Mouse (Mus musculus): ENCODE data around the gene Gm10073. TPM values are rescaled to one million over a fixed set of nuclear protein-coding genes. Genes with fewer than 3 reads are reported as not detected.
A peak's percentile ranks its signal among the peaks of the same experiment; 100 is the strongest.

Gene Gm10073
- polyA plus RNA-seq, 1 experiment from 2014 or later, result 13.7 TPM

DNA sequence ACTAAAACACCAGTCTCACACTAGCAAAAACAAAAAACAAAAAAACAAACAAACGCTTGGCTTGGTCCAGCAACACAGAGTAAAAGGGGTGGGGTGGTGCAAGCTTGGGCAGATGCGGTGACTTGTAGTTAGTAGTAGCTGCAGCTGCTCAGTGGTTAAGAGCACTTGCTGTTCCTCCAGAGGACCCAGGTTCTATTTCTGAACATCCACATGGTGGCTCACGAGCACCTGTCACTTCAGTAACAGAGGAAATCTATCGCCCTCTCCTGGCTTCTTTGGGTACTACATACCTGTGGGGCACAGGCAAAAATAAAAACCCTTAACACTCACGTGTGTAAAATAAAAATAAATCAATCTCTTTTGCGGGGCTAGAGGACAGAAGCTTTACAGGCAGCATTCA lies 38.8 kb downstream of the Gm10073 start:
- WGBS, result 37% methylated on average over 6 of the region's 6 CpGs
- H3K36me3 ChIP-seq (ENCODE audit: control insufficient read depth, insufficient read depth, low read length), result 0 out of 2 replicates have a peak, but pooled peaks cover 10% of the 10 kb centered on the region
- DNase-seq (ENCODE audit: low spot score), result peak; percentile 86
- H3K4me2 ChIP-seq (ENCODE audit: low read depth, low read length), result no peak overlapping the region
- no peak overlapping the region for H3K9ac ChIP-seq (ENCODE audit: low read depth, low read length)
- no peak overlapping the region for H3K4me3 ChIP-seq (ENCODE audit: low read depth, low read length)
- H3K27ac ChIP-seq (replicated peaks; ENCODE audit: low read depth, low read length), result no peak overlapping the region
- H3K4me1 ChIP-seq (ENCODE audit: control insufficient read depth, insufficient read depth, low read length), result peaks cover 12% of the 10 kb centered on the region; the same call in 1 of the 2 replicates
- peaks cover 3% of the 10 kb centered on the region; the same call in 1 of the 2 replicates for H3K9me3 ChIP-seq (ENCODE audit: control insufficient read depth, low read length)
- ATAC-seq (ENCODE audit: low read depth), result 0 out of 2 replicates have a peak, but pooled peaks have one; percentile 45
- H3K27me3 ChIP-seq (replicated peaks; ENCODE audit: control insufficient read depth, insufficient read depth, low read length), result no peaks in the 10 kb centered on the region

DNA sequence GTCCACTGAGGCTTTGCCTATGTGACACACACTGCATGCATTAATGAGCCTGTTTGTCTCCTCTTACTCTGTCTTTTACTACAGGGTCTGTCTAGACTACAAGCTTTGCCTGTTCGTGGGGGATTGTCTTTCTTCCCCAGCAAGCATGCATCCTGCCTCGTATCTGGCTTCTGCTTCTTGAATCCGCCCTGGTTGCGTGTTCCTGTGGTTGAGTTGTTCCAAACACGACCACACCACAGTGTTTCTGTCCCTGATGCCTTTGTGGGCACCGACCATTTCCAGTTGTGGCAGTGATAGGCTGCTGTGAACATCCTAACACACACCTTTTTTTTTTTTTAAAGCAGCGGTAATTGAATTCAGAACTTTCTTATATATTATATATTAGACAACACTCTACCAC lies 39.6 kb downstream of the Gm10073 start:
- H3K27ac ChIP-seq (replicated peaks; ENCODE audit: low read depth, low read length), result peak overlapping the region; percentile 16; the same call in 1 of the 2 replicates
- no peak overlapping the region for H3K4me3 ChIP-seq (ENCODE audit: low read depth, low read length)
- peaks cover 12% of the 10 kb centered on the region; the same call in 1 of the 2 replicates for H3K4me1 ChIP-seq (ENCODE audit: control insufficient read depth, insufficient read depth, low read length)
- ATAC-seq (ENCODE audit: low read depth), result no peak
- H3K9ac ChIP-seq (ENCODE audit: low read depth, low read length), result no peak overlapping the region
- H3K27me3 ChIP-seq (replicated peaks; ENCODE audit: control insufficient read depth, insufficient read depth, low read length), result no peaks in the 10 kb centered on the region
- H3K4me2 ChIP-seq (ENCODE audit: low read depth, low read length), result no peak overlapping the region
- WGBS, result 57% methylated on average over 7 of the region's 7 CpGs
- 0 out of 2 replicates have a peak, but pooled peaks cover 10% of the 10 kb centered on the region for H3K36me3 ChIP-seq (ENCODE audit: control insufficient read depth, insufficient read depth, low read length)
- DNase-seq (ENCODE audit: low spot score), result peak; percentile 24
- H3K9me3 ChIP-seq (ENCODE audit: control insufficient read depth, low read length), result peaks cover 3% of the 10 kb centered on the region; the same call in 1 of the 2 replicates

DNA sequence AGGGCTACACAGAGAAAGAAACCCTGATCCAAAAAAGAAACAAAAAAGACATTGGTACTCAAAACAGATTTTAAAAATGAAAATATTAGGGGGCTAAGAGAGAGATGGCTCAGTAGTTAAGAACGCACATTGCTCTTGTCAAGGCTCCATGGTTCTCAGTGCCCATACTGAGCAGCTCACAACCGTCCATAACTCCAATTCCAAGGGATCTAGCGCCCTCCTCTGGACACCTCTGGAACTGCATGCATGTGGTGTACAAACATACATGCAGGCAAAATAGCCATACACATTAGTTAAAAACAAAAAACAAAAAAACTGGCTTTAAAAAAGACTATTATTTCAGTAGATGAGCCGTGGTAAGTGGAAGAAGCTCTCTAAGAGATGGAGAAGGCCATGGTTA lies 42.7 kb downstream of the Gm10073 start:
- Histone ChIP-seq H3K27me3 (replicated peaks; ENCODE audit: control insufficient read depth, insufficient read depth, low read length) (no peaks in the 10 kb centered on the region), H3K36me3 (ENCODE audit: control insufficient read depth, insufficient read depth, low read length) (no peaks in the 10 kb centered on the region), H3K4me1 (ENCODE audit: control insufficient read depth, insufficient read depth, low read length) (peaks cover 14% of the 10 kb centered on the region; the same call in 1 of the 2 replicates), H3K4me2 (ENCODE audit: low read depth, low read length) (no peak overlapping the region), H3K4me3 (ENCODE audit: low read depth, low read length) (no peak overlapping the region), H3K9me3 (ENCODE audit: control insufficient read depth, low read length) (peaks cover 3% of the 10 kb centered on the region; the same call in 1 of the 2 replicates), H3K27ac (replicated peaks; ENCODE audit: low read depth, low read length) (no peak overlapping the region), H3K9ac (ENCODE audit: low read depth, low read length) (no peak overlapping the region)
- no peak for DNase-seq (ENCODE audit: low spot score)
- 80% methylated on average over 4 of the region's 4 CpGs for WGBS
- ATAC-seq (ENCODE audit: low read depth), result no peak

- H3K4me1 ChIP-seq (ENCODE audit: control insufficient read depth, insufficient read depth, low read length), result peaks cover 14% of the 10 kb centered on the region; the same call in 1 of the 2 replicates
- H3K27ac ChIP-seq (replicated peaks; ENCODE audit: low read depth, low read length), result no peak overlapping the region
- H3K4me3 ChIP-seq (ENCODE audit: low read depth, low read length), result no peak overlapping the region
- DNase-seq (ENCODE audit: low spot score) (no peak), ATAC-seq (ENCODE audit: low read depth) (no peak)
- no peaks in the 10 kb centered on the region for H3K27me3 ChIP-seq (replicated peaks; ENCODE audit: control insufficient read depth, insufficient read depth, low read length)
- H3K4me2 ChIP-seq (ENCODE audit: low read depth, low read length), result no peak overlapping the region
- no peaks in the 10 kb centered on the region for H3K36me3 ChIP-seq (ENCODE audit: control insufficient read depth, insufficient read depth, low read length)
- H3K9me3 ChIP-seq (ENCODE audit: control insufficient read depth, low read length), result peaks cover 3% of the 10 kb centered on the region; the same call in 1 of the 2 replicates
- H3K9ac ChIP-seq (ENCODE audit: low read depth, low read length), result no peak overlapping the region
- 88% methylated on average over 10 of the region's 10 CpGs for WGBS
Measured at GRCm38 (mm10) chr8:106529885-106530482, 43.3 kb downstream of the Gm10073 start.

DNA sequence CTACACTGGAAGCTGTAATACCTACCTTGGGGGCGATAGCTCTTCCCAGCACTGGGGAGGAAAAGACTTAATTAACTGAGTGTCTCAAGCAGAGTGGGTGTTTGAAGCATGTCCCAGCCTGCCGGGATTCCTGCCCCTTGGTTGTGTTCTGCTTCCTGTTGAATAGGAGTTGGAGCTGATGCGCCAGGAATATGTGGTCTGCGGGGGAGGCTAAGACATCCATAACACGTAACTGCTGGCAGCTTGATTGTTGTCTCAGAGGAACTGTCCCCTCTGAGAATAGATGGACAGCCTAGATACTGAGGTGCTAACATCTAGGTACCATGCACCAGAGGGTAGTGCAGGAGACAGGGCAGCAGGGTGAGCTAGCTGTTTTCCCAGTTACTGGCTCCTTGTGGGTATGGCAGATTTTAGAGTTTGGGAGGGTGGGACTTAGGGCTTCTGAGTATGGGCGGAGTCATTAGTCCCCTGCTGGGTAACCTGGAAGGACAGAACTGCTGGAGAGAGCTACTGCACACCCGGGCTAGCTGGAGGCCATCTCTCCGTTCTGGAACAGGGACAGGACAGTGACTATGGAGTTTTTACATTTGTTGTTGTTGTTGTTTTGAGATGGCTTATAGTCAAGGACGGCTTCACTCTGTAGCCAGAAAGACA lies 44.5 kb downstream of the Gm10073 start:
- DNase-seq (ENCODE audit: low spot score), result no peak
- H3K36me3 ChIP-seq (ENCODE audit: control insufficient read depth, insufficient read depth, low read length), result no peaks in the 10 kb centered on the region
- H3K27ac ChIP-seq (replicated peaks; ENCODE audit: low read depth, low read length), result no peak overlapping the region
- peaks cover 9% of the 10 kb centered on the region; the same call in 1 of the 2 replicates for H3K4me1 ChIP-seq (ENCODE audit: control insufficient read depth, insufficient read depth, low read length)
- H3K9ac ChIP-seq (ENCODE audit: low read depth, low read length), result no peak overlapping the region
- H3K4me3 ChIP-seq (ENCODE audit: low read depth, low read length), result no peak overlapping the region
- ATAC-seq (ENCODE audit: low read depth), result peak; percentile 39; the same call in 1 of the 2 replicates
- H3K9me3 ChIP-seq (ENCODE audit: control insufficient read depth, low read length), result peaks cover 3% of the 10 kb centered on the region; the same call in 1 of the 2 replicates
- WGBS, result 71% methylated on average over 9 of the region's 9 CpGs
- H3K27me3 ChIP-seq (replicated peaks; ENCODE audit: control insufficient read depth, insufficient read depth, low read length), result no peaks in the 10 kb centered on the region
- H3K4me2 ChIP-seq (ENCODE audit: low read depth, low read length), result no peak overlapping the region

GRCm38 (mm10) chr8:106527241-106528036 lies 45.8 kb downstream of the Gm10073 start:
- H3K9me3 ChIP-seq (ENCODE audit: control insufficient read depth, low read length), result peaks cover 3% of the 10 kb centered on the region; the same call in 1 of the 2 replicates
- no peak overlapping the region for H3K9ac ChIP-seq (ENCODE audit: low read depth, low read length)
- ATAC-seq (ENCODE audit: low read depth), result no peak
- no peak overlapping the region; the same call in 1 of the 2 replicates for H3K27ac ChIP-seq (replicated peaks; ENCODE audit: low read depth, low read length)
- no peak overlapping the region for H3K4me3 ChIP-seq (ENCODE audit: low read depth, low read length)
- DNase-seq (ENCODE audit: low spot score), result no peak
- H3K27me3 ChIP-seq (replicated peaks; ENCODE audit: control insufficient read depth, insufficient read depth, low read length), result no peaks in the 10 kb centered on the region
- H3K4me2 ChIP-seq (ENCODE audit: low read depth, low read length), result no peak overlapping the region
- 81% methylated on average over 9 of the region's 9 CpGs for WGBS
- H3K36me3 ChIP-seq (ENCODE audit: control insufficient read depth, insufficient read depth, low read length), result no peaks in the 10 kb centered on the region
- peaks cover 5% of the 10 kb centered on the region; the same call in 1 of the 2 replicates for H3K4me1 ChIP-seq (ENCODE audit: control insufficient read depth, insufficient read depth, low read length)

DNA sequence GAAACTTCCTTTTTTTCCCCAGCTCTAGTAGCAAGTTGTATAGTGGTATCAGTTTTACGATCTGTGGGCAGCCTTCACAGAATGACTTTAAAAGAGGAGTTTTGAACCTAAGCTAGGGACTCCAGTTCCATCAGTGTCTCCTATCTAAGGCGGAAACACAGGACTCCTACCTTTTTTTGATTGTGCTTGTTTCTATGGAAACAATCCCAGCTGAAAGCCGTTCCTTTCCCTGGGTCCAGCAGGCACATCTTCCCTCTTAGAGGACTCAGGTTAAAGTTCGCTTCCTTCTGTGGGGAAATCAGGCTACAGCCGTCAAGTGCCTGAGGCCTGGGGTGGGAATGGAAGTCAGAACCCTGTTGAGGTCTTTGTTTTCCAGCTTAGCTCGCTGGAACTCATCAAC lies 46.5 kb downstream of the Gm10073 start:
- Histone ChIP-seq H3K9me3 (ENCODE audit: control insufficient read depth, low read length) (peaks cover 3% of the 10 kb centered on the region; the same call in 1 of the 2 replicates), H3K36me3 (ENCODE audit: control insufficient read depth, insufficient read depth, low read length) (no peaks in the 10 kb centered on the region), H3K4me3 (ENCODE audit: low read depth, low read length) (no peak overlapping the region), H3K27me3 (replicated peaks; ENCODE audit: control insufficient read depth, insufficient read depth, low read length) (no peaks in the 10 kb centered on the region), H3K4me1 (ENCODE audit: control insufficient read depth, insufficient read depth, low read length) (0 out of 2 replicates have a peak, but pooled peaks cover 8% of the 10 kb centered on the region), H3K9ac (ENCODE audit: low read depth, low read length) (no peak overlapping the region), H3K4me2 (ENCODE audit: low read depth, low read length) (no peak overlapping the region), H3K27ac (replicated peaks; ENCODE audit: low read depth, low read length) (no peak overlapping the region)
- ATAC-seq (ENCODE audit: low read depth) (no peak), DNase-seq (ENCODE audit: low spot score) (no peak)
- 40% methylated on average over 6 of the region's 6 CpGs for WGBS

All from embryonic facial prominence, embryonic 14.5 days (tissue).